Mouse (Mus musculus): ENCODE data around the gene Echdc1. TPM values are rescaled to one million over a fixed set of nuclear protein-coding genes. Genes with fewer than 3 reads are reported as not detected.
"Not testable (repeated sequence)": the region's sequence is repeated elsewhere in the genome, so short reads cannot be mapped to it uniquely, and the experiment has no call there.

The Echdc1 gene
- total RNA-seq, 2 experiments from 2014 or later: 26.1 to 27.1 TPM

- DNase-seq; intact Hi-C loops (cut with DNase I; ENCODE audit: low total_unique reads): not testable (repeated sequence)
Measured at GRCm38 (mm10) chr10:29394890-29395289, 81.9 kb downstream of the Echdc1 start.

Other genes with a start within 250 kb of the Echdc1 start
- not detected for gene Soga3, start 169.3 kb upstream of the Echdc1 start, total RNA-seq (2021)
- not detected for gene Gm49353, start 114.2 kb upstream of the Echdc1 start, total RNA-seq (2021)
- 10 to 100 TPM; 14.7 to 18.1 TPM for gene 9330159F19Rik, start 101.6 kb upstream of the Echdc1 start, total RNA-seq (2021)
- gene Rnf146, start 49.3 kb downstream of the Echdc1 start, total RNA-seq (2021): 10 to 100 TPM; 40.0 to 42.9 TPM
- gene Rspo3, start 222.7 kb downstream of the Echdc1 start, total RNA-seq (2021): 1 to 10 TPM; 1.8 to 4.8 TPM